Mouse (Mus musculus) cerebellum, postnatal 36 days (tissue): ENCODE data around the gene Wnt9a.
A peak's percentile ranks its signal among the peaks of the same experiment; 100 is the strongest.

Experiments used
- DNase-seq, 2 experiments: peaks; one replicate each; pipeline ENCODE4 v3.0.0; 2021 to 2022; ENCODE audit warnings: mixed read lengths in 2 of 2

Wnt9a gene

DNA sequence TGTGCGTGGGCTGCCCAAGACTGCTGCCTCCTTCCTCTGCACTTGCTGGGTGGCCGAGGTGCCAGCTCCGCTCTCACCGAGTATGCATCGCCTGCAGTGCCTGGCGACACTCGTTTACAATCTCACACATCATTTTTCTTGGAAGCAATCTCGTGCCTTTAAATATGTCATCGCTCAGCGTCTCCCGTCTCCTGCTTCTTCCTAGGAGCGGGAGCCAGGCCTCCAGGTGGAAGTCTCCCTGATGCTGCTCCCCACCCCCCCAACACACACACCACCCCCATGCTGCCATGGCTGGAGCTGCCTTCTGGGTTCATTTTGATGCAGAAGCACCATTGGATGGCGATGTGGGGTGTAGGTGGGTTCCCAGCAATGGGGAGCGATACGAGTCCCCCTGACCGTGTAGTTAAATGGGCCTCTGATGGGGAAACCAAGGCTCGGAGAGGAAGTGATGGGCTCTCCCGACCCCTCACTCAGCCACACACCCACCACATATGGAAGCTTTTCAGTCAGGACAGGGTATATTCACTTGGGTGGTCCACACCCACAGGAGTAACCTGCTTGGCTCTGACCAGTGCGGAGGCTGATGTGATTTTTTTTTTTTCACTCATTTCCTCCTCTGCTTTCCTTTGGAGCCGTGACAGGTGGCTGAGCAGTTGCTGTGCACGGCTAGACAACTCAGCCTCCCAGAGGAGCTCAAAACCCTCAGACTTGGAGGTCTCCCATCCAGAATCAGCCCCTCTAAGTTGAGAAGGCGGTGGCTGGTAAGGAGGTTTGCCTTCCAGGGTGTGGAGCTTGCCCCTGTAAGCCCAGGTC is 1.5 kb upstream of the Wnt9a start:
- no peak for DNase-seq

DNA sequence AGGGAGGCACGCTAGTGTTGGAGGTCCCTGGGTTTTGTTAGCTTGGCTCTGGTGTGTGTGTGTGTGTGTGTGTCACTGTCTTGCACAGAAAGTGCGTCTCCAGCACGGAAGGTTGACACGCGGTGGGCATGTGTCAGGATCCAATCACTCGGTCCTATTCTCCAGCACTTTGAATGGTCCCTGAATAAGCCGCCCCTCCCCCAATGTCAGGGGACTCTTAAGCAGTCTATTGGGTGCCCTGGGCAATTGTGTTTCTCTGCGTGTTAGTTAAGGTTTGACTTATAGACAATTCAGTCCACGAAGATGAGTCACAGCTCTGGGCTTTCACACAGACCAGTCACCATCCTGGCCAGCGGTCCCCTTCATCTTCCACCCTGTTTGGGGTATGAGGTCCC is 910 bp upstream of the Wnt9a start:
- no peak for DNase-seq

DNA sequence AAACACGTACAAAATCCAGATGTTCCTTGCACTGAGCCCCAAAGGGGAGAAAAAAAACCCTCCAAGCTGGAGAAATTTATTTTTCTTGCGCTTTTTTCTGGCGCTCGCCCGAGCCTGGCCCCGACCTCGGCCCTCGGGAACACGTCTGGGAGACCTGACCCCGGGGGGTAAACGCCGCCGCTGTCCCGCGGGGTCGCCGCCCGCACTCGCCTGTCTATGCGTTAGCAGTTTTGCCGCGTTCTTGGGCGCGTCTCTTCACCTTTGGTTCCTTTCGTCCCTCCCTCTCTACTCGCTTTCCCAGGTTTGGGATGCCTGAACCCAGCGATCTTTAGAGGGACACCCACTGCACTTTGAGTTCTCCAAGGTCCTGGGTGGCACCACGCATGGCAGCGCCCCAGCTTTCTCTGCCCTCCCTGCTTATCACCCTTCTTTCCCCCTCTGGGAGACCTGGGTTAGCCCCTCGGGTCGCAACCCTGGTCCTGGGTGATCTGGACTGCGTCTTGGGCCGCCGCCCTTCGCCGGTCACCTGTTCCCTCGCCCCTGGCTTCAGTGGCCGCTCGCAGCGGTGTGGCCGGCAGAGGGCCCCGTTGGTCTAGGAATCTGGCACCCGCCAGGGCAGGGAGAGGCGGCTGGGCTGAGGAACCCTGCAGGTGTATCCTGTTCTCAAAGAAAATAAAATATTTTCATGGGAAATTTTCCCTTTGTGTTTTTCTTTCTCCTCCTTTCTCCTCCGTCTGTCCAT is 865 bp downstream of the Wnt9a start:
- DNase-seq: peak; percentile 79 to 82

DNA sequence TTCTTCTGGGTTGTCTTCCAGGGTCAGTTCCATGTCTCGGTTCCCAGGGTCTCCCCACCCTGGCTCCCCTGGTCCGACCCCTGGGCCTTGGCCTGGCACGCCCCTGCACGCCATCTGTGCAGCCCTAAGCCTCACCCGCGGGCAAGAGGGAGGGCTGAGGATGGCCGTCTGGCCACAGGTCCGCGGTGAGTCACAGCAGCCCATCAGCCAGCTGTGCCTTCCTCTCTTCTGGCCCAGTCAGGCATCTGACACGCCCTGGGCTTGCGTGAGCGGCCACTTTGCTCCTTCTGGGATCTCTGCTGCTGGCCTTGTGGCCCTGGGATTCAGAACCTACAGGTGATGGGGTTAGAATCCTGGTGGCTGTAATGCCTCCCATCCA is 1.4 kb downstream of the Wnt9a start:
- no peak for DNase-seq

DNA sequence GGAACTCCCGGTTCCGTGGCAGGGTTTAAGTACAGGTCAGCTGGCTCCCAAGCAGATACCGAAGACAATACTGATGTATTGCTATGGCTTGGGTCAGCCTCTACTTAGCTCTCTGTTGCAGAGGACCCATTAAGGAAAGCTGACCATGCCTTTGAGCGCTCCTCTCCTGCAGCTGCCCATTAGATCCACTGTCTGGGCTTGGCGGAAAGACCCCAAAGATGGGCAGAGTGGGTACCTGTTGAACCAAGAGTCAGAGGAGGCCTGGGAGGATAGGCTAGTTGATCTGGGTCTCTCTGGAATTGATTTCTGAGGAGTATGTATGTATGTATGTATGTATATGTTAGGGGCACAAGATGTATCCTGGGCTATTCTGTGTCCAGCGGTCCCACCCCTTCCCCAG is 1.9 kb downstream of the Wnt9a start:
- DNase-seq: no peak

DNA sequence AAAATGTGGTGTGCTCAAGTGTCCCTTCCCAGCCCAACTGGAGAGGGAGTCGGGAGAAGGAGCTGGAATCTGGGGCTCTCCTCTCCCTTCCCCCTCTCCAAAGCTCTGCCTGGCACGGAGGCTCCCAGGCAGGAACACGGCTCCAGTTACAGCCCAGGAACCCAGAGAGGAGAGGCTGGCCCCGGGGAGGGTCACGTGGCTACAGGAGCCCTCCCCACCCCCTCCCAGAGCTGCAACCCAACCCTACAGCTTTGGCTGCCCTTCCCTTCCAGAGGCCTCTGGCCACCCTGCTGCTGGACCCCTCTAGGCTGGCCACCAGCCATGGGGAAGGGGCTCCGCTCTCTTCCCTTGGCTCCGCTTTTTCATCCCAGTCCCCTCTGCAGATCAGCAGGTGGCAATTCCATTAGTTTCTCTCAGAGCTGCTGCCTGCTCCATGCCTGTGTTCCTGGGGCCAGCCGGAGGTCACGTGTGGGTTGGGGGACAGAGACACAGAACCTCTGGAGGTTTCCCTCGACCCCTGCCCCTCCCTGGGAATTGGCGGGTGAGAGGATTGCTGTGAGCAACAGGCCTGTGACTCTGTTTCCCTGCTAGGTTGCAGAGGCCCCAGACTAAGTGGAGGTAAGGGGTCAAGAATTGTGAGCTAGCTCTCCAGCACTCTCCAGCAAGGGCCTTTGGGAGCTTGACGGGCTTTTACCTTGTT is 2.5 kb downstream of the Wnt9a start:
- DNase-seq: no peak

DNA sequence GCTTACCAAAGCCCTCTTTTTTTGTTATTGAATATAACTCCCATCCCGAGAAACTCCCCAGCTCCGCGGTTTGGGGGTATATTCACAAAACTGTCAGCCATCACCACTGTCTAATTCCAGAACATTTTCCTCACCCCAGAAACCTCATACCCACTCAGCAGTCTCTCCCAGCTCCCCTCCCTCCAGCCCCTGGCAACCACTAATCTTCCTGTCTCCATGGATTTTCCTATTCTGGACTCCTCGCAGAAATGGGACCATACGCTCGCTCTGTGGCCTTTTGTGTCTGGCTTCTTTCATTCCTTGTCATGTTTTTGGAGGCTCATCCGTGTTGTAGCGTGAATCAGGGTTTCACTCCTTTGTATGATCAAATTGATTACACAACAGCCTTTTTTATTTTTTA is 3.2 kb downstream of the Wnt9a start:
- DNase-seq: no peak

DNA sequence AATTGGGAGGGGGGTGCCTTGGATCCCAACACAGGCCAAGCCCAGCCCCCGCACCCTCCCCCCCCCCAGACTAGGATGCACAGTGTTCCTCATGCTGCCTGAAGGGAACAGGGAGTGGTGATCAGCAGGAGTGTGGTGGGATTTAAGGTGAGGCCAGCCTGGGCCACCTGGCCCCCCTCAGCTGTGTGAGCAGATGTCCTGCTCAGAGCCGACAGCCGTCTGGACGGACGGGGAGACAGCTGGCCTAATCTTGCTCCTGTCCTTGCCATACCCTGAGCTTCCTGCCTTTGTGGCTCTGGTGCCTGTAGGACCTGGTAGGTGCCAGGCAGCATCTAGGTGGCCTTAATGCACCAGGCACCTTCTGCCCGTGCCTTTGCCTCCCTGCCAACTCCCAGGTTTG is 5.3 kb downstream of the Wnt9a start:
- DNase-seq: no peak

DNA sequence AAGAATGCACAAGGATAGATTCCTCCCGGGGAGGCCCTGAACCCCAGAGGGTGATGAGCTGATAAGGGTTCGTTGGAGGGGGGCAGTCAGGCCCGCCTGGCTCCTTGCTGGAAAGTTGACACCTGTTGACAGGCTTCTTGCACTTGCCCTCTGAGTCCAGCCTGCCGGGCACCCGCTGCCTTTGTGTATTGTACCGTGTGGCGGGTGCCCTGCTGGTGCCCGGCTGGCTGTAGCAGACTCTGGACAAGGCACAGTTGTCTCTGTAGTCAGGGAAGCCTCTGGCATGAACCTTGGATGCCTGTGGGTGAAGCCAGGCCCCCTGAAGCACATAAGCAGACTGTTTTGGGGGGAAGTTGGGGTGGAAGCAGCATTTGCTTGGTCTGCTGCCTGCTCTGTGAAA is 5.8 kb downstream of the Wnt9a start:
- DNase-seq: no peak

DNA sequence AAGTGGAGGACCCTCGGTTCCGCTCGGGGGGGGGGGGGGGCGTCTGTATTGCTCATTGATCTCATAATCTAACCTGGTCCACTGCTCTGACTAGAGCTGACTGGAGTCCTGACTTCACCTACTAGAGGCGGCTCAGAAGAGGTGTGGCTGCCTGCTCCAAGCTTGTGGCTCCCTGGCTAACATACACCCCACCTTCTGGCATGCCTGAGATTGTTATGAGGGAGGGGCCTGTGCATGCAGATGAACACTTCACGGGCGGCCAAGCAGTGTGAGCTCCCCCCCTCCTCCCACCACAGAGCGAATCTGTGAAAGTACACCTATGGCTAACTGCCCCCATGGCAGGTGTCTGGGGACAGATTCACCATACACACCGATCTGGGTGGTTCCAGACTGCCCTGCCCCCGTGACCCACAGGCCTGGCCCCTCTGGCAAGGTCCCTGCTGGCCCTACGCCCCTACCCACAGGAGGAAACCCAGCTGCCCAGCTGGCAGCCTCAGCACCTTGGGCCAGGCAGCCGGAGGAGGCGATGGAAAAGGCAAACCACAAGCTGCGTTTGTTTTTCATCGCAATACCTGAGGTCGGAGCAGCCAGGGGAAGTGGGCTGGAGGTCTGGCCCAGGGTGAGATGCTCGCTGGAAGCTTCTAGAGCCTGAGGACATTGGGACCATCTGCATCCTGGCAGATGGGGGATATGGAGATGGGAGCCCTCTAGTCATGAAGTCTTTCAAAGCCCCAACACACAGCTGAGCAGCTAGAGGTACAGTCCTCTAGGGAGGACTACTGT is 6.5 kb downstream of the Wnt9a start:
- DNase-seq: no peak

DNA sequence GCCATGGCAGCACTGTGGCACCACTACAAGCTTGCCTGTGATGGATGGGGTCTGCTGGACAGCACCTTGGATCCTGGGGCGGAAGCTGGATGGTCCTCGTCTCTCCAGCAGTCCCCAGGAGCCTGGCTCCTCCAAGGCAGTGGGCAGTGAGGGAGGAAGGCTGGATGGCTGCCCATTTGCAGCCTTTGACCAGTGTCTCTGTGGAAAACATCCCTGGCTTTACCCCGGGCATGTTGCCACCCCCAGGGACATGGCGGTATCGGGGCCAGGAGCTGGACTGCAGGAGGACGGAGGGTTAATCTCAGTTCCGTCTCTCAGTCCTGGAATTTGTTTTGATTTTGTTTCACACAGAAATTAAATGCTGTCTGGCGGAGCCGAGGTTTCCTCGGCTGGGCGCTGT is 7.2 kb downstream of the Wnt9a start:
- no peak for DNase-seq

DNA sequence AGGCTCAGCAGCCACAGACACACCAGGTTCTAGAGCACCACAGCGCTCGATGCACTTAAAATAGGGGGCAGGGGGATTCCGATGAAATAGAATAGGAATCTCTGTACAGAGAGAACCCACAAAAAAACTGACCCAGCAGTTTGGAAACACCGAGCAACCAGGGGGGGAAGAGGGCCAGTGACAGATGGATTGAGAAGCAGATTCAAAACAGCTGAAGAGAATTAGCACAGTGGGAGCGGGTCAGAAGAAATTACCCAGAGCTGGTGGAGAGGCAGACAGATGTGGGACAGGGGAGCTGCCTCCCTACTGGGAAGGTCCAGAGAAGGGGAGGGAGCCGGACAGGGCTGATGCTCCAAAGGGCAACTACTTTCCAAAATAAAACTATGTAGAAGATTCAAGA is 9.8 kb downstream of the Wnt9a start:
- no peak for DNase-seq

DNA sequence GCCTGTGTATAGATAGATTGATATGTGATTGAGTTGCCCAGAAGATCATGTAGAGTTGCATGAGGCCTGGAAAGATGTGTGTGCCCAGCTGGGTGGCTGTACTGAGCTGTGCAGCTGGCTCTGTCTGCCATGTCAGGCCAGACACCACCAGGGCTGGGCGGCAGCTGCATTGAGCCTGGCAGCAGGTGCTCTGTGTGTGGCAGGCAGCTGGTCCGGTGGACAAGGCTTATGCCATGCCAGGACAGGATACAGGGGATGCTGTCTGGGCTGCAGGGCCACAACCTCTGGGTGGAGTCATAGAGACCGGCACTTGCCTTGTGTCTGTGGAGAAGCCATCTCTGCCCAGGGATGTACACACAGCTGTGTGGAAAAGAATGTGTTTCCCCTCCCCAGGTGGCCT is 16.3 kb downstream of the Wnt9a start:
- DNase-seq: no peak

DNA sequence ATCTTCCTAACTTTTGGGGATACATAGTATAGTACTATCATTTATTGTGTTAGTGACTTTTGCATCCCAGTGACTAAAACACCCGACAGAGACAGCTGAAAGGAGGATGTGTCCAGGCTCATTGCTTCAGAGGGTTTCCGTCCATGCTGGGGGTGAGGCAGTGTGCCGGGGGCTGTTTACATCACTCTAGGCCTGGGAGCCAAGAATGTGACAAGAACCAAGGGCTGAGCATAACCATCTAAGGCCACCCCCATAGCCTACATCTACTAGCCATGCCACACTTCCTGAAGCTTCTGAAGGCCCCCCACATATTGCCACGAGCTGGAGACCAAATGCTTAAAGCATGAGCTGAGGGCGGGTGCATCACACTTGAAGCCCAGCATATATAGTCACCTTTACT is 18.0 kb downstream of the Wnt9a start:
- DNase-seq: no peak

DNA sequence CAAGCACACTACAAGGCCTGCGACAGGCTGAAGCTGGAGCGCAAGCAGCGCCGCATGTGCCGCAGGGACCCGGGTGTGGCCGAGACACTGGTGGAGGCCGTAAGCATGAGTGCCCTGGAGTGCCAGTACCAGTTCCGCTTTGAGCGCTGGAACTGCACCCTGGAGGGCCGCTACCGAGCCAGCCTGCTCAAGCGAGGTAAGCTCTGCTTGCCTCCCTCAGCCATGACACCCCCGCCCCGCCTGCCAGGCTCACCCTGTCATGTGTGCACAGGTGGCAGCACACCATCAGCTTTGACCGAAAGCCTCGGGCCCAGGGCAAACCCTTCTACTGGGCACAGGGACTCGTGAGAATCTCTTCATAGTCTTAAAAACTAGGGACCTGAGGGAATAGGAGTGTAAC is 20.9 kb downstream of the Wnt9a start:
- DNase-seq: no peak

DNA sequence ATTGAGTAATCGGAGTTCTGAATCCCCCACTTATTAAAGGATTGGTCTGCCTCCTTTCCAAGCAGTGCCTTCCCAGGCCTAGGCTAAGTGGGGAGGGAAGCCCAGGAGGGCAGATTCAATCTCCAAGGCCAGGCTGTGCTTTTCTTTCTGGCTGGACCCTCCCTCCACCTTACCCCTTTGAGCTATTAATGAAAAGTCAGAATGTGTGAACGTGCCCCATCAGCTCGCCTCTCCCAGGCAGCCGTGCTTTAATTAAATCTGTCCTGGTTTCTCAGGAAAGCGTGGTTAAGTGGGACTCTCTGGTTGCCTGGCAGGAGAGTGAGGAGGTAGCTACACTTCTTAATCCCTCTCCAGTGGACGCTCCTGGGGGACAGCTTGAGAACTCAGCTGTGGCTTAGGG is 22.9 kb downstream of the Wnt9a start:
- DNase-seq: no peak

DNA sequence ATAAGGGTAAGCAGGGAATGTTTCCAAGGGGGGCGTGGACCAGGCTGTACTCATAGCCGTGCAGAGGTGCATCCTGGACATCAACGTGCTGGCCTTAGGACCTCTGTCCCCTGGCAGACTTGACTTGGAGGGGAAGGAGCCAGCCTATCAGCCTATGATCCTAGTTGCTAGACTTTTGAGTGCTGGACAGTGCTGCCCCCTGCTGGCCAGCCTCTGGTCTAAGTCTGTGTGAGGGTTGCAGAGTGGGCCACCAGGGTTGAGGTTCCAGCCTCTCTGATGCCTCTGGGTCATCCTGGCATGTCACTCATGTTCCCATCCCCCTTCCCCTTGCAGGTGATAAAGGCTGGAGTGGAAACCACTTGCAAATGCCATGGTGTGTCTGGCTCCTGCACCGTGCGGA is 23.8 kb downstream of the Wnt9a start:
- peak; percentile 63 to 64 for DNase-seq

DNA sequence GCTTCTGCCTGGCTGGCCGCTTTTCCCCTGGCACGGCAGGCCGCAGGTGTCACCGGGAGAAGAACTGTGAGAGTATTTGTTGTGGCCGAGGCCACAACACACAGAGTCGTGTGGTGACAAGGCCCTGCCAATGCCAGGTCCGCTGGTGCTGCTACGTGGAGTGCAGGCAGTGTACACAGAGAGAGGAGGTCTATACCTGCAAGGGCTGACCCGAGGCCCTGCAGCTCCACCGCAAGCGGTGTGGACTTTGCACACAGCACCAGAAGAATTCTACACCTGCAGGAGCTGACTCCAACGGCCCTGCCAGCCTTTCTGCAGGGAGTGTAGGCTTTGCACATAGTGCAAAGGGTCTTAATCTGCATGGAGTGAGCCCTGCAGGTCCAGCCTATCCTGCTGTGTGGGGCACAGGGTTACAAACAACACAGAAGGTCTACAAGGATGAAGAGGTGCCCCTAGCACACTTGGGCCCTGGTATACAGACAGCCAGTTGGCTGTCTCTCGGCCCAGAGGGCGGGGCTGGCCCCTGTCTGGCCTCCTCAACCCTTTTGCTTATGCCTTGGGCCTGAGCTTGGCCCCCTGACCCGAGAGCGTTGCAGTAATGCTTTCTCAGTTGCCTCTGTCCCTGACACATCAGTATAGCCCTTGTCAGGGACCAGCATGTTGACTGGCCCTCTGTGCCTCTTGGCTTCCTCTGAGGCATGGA is 24.6 kb downstream of the Wnt9a start:
- DNase-seq: no peak

DNA sequence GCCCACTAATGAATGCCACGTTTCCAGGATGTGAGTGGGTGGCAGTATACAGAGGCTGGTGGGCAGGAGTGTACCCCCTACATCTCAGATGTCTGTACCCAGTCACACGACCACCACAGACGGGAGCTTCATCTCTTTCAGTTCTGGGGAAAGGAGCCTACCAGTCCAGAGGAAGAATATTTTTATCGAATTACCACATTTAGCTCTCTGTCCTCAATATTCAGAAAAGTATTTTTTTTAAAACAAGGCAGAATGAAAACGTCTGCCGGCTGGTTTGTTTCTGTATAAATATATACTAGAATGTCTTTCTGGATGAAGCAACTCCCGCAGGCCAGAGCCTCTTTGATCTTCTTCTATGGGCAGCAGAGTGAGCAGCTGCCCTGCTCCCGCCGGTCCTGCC is 26.2 kb downstream of the Wnt9a start:
- no peak for DNase-seq

DNA sequence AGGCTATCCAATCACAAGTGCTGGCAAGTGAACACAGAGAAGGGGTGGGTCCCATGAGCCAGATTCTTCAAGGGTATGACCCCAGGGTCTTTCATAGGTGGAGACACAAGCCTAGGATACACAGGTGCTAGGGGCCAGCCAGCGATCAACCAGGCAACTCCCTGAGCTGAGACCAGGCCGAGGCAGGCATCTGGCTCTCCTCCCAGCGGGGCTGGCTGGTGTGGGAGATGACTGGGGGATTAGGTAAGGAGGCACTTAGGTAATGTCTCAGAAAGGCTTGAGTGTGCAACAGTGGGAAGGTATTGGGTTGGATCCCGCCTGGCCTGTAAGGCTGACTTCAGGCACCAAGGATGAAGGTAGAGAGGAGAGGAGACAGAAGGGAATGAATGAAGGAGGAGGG is 28.4 kb downstream of the Wnt9a start:
- no peak for DNase-seq

DNA sequence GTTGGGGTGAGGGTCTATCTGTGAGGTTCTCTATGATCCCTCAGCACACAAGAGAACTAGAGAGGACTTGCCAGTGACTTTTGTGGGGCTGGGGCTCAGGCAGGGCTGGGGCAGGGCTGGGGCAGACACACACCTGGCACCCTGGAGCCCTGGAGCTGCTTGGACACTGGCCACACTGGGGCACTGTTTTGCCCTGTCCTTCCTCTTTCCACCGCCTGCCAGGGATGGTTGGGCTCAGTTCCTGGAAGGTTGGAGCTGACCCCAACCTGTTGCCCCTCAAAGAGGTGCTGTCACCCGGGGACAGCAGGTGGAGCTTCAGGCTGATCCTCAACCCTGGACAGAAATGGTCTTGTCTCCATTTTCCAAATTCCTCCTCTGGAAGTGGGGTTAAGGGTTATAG is 29.2 kb downstream of the Wnt9a start:
- no peak for DNase-seq

DNA sequence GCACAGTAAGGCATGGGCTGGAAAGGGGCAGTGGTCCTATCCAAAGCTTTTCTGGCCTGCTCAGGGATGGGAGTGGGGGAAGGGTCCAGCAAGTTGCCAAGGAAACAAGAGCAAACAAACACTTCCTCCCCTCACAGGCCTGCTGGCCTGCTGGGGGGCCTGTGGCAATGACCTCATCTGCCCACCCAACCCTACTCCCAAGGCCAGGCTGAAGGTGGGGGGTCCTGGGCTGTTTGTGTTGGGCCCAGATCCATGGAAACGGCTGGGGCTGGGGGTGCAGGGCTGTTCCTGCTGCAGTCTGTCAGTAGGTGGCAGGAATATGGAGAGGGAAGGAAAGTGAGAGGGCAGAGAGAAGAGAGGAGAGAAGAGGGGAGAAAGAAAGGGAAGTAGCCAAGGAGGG is 29.7 kb downstream of the Wnt9a start:
- DNase-seq: no peak
